22 mouse cellular contexts compared by ENCODE assay signal in genomic region chrX:150954721-150955120, GRCm38 (mm10).
DNase-seq lines count a peak whose midpoint lies in the region; ATAC-seq and TF ChIP-seq lines count a peak whose summit lies in the region.
"Had no signal": no experiment of that assay in that cellular context is flagged by ENCODE, and none has a peak within 500 bp of the region (broad histone marks: within the 10 kb centered on the region; RNA-seq: fewer than 3 reads in every experiment).

No protein-coding gene starts in this region.

- no peaks in the 10 kb centered on the region for H3K36me3 ChIP-seq in heart, embryonic 10.5 days
- H3K36me3 ChIP-seq in heart, postnatal 0 days (replicated peaks; ENCODE audit: control insufficient read depth, insufficient read depth, low read length): no peaks in the 10 kb centered on the region
- H3K36me3 ChIP-seq: forebrain, embryonic 12.5 days; G1E; hindbrain, embryonic 15.5 days had no signal

- WGBS in heart, embryonic 10.5 days: 80% methylated on average over 1 of the region's 1 CpGs
- WGBS in heart, postnatal 0 days: 67% methylated on average over 1 of the region's 1 CpGs

- H3K4me2 ChIP-seq in heart, postnatal 0 days (ENCODE audit: low read depth, low read length): no peak overlapping the region
- H3K4me2 ChIP-seq: forebrain, embryonic 12.5 days; hindbrain, embryonic 15.5 days had no signal

- H3K27ac ChIP-seq in heart, embryonic 10.5 days: peak overlapping the region; percentile 67; the same call in 1 of the 2 replicates
- peak overlapping the region; percentile 59; the same call in 1 of the 2 replicates for H3K27ac ChIP-seq in heart, postnatal 0 days (ENCODE audit: low read depth)
- H3K27ac ChIP-seq: forebrain, embryonic 12.5 days; hindbrain, embryonic 15.5 days; kidney, postnatal 0 days had no signal

- intact Hi-C loops in heart, postnatal 10 days (cut with DNase I): loop anchor here (5.0 to 10.0 kb wide), 3 partner anchors 142 to 442 kb away; partner anchors contain the start of genes Apex2, Maged2 and Pfkfb1

- TF ChIP-seq CTCF in heart, postnatal 0 days (IDR thresholded peaks at IDR 0.05; ENCODE audit: low read depth): no peak

- TF ChIP-seq EP300 in heart, postnatal 0 days (IDR thresholded peaks at IDR 0.05; ENCODE audit: low read depth): no peak

- ATAC-seq in heart, postnatal 0 days (ENCODE audit: insufficient read depth, low read depth): no peak
- ATAC-seq: CD4-positive, CD25-positive, alpha-beta regulatory T cell, adult 4 months; forebrain, embryonic 16.5 days; inflammation-experienced regulatory T-cells, adult 6 months; intestine, postnatal 0 days had no signal

- no peak overlapping the region for H3K9ac ChIP-seq in heart, postnatal 0 days (replicated peaks; ENCODE audit: low read depth, low read length)
- H3K9ac ChIP-seq: forebrain, embryonic 12.5 days; hindbrain, embryonic 15.5 days had no signal

- H3K4me1 ChIP-seq in heart, embryonic 10.5 days: no peaks in the 10 kb centered on the region
- H3K4me1 ChIP-seq in heart, postnatal 0 days (ENCODE audit: control insufficient read depth, insufficient read depth): 0 out of 2 replicates have a peak, but pooled peaks cover 3% of the 10 kb centered on the region
- H3K4me1 ChIP-seq: forebrain, embryonic 12.5 days; hindbrain, embryonic 15.5 days had no signal

- peak; percentile 57 for DNase-seq in gastrocnemius, adult 18-20 months (ENCODE audit: low spot score)
- DNase-seq in gastrocnemius, postnatal 10 days: no peak
- DNase-seq in heart, embryonic 10.5 days (ENCODE audit: low spot score): no peak
- no peak for DNase-seq in heart, postnatal 10 days
- no peak for DNase-seq in heart, postnatal 0 days (ENCODE audit: low spot score)
- DNase-seq in heart, adult 9 months (ENCODE audit: low spot score in 2 of 2): no peak
- DNase-seq in gastrocnemius, postnatal 25 days: peak; percentile 50
- no peak for DNase-seq in thymus, postnatal 4 days
- DNase-seq: adrenal gland, adult 8-10 months; adrenal gland, postnatal 36 days; B cell, adult 2 months; cerebellum, adult 8-10 months; cerebellum, postnatal 14 days; kidney, adult 9 months had no signal

- no peaks in the 10 kb centered on the region for H3K9me3 ChIP-seq in heart, embryonic 10.5 days
- H3K9me3 ChIP-seq in heart, postnatal 0 days (replicated peaks; ENCODE audit: control insufficient read depth, low read length): no peaks in the 10 kb centered on the region
- H3K9me3 ChIP-seq: forebrain, embryonic 12.5 days; G1E; hindbrain, embryonic 15.5 days had no signal

- H3K27me3 ChIP-seq in heart, embryonic 10.5 days (ENCODE audit: insufficient read depth, poor library complexity, severe bottlenecking): no peaks in the 10 kb centered on the region
- no peaks in the 10 kb centered on the region for H3K27me3 ChIP-seq in heart, postnatal 0 days (ENCODE audit: control insufficient read depth, insufficient read depth, low read length)
- H3K27me3 ChIP-seq: hindbrain, embryonic 15.5 days had no signal

- no peak overlapping the region for H3K4me3 ChIP-seq in heart, embryonic 10.5 days
- no peak overlapping the region for H3K4me3 ChIP-seq in heart, postnatal 0 days (ENCODE audit: low read depth, low read length)
- H3K4me3 ChIP-seq: forebrain, embryonic 12.5 days; hindbrain, embryonic 15.5 days had no signal

Comparison
In these comparisons a context has a peak if more than half of its experiments do, and no peak if none do; other contexts are left out.
1. DNase-seq: peak in gastrocnemius, adult 18-20 months (single experiment) and gastrocnemius, postnatal 25 days (single experiment); none in gastrocnemius, postnatal 10 days (single experiment), heart, embryonic 10.5 days (single experiment), heart, postnatal 10 days (0 of 2), heart, postnatal 0 days (single experiment), heart, adult 9 months (0 of 2) and thymus, postnatal 4 days (single experiment).